In the genomic region with DNA sequence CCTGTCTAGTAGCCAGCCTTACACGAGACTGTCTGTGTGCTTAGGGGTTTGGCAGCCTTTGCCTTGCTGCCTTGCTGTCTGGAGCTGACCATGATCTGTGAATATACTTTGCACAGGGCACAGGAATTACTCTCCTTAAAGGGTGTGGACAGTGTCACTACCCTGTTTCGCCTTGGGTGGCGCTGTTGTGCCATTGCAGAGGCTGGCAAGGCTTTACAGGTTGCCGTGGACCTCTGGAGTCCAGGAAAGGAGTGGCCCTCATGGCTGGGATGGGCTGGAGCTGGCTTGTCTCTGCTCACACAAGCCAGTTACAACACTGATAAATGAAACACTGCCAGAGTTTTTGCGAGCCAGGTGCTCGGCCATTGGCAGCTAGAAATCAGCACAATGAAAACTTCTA, we compare ENCODE assay signal across 10 mouse cellular contexts.
DNase-seq lines count a peak whose midpoint lies in the region; ATAC-seq and TF ChIP-seq lines count a peak whose summit lies in the region.
"Had no signal": no experiment of that assay in that cellular context is flagged by ENCODE, and none has a peak within 500 bp of the region (broad histone marks: within the 10 kb centered on the region; RNA-seq: fewer than 3 reads in every experiment).

No protein-coding gene starts in this region.

- no peaks in the 10 kb centered on the region for H3K27me3 ChIP-seq in forebrain, embryonic 11.5 days (ENCODE audit: control insufficient read depth, insufficient read depth, low read length)
- no peaks in the 10 kb centered on the region for H3K27me3 ChIP-seq in forebrain, embryonic 12.5 days
- H3K27me3 ChIP-seq in thymus, adult 2 months (ENCODE audit: control insufficient read depth, insufficient read depth, low read length): no peaks in the 10 kb centered on the region
- H3K27me3 ChIP-seq: neural tube, embryonic 12.5 days had no signal

- peaks cover 2% of the 10 kb centered on the region; the same call in 1 of the 2 replicates for H3K4me1 ChIP-seq in forebrain, embryonic 11.5 days (replicated peaks; ENCODE audit: control insufficient read depth, insufficient read depth, low read length)
- peaks cover 9% of the 10 kb centered on the region for H3K4me1 ChIP-seq in forebrain, embryonic 12.5 days
- no peaks in the 10 kb centered on the region for H3K4me1 ChIP-seq in thymus, adult 2 months (replicated peaks; ENCODE audit: control insufficient read depth, insufficient read depth, low read length)
- H3K4me1 ChIP-seq: heart, embryonic 13.5 days; neural tube, embryonic 12.5 days had no signal

- no peak for TF ChIP-seq CTCF in thymus, adult 2 months (IDR thresholded peaks at IDR 0.05; ENCODE audit: borderline replicate concordance, control insufficient read depth, extremely low read depth, insufficient read depth, low read length, poor library complexity)

- H3K36me3 ChIP-seq in forebrain, embryonic 11.5 days (ENCODE audit: control insufficient read depth, insufficient read depth, low read length): no peaks in the 10 kb centered on the region
- no peaks in the 10 kb centered on the region for H3K36me3 ChIP-seq in forebrain, embryonic 12.5 days (replicated peaks)
- no peaks in the 10 kb centered on the region for H3K36me3 ChIP-seq in thymus, adult 2 months (ENCODE audit: control insufficient read depth, insufficient read depth, low read length)
- H3K36me3 ChIP-seq: heart, embryonic 13.5 days; neural tube, embryonic 12.5 days had no signal

- no peak for ATAC-seq in forebrain, embryonic 11.5 days (replicated peaks; ENCODE audit: low FRiP score)
- ATAC-seq in forebrain, embryonic 12.5 days (ENCODE audit: low FRiP score): no peak

- no peak overlapping the region for H3K27ac ChIP-seq in forebrain, embryonic 11.5 days (ENCODE audit: low read depth, low read length)
- no peak overlapping the region for H3K27ac ChIP-seq in forebrain, embryonic 12.5 days
- no peak overlapping the region for H3K27ac ChIP-seq in thymus, adult 2 months (ENCODE audit: control insufficient read depth, insufficient read depth, low read length)
- H3K27ac ChIP-seq: heart, embryonic 13.5 days; neural tube, embryonic 12.5 days had no signal

- 41% methylated on average over 6 of the region's 6 CpGs for whole genome bisulfite sequencing in forebrain, embryonic 11.5 days
- WGBS in forebrain, embryonic 12.5 days: 38% methylated on average over 6 of the region's 6 CpGs
- WGBS in thymus, adult 2 months: 51% methylated on average over 6 of the region's 6 CpGs

- no peak overlapping the region for H3K9ac ChIP-seq in forebrain, embryonic 11.5 days (ENCODE audit: low read length)
- no peak overlapping the region for H3K9ac ChIP-seq in forebrain, embryonic 12.5 days
- H3K9ac ChIP-seq: heart, embryonic 13.5 days; neural tube, embryonic 12.5 days had no signal

- peak; percentile 72 for DNase-seq in forebrain, embryonic 11.5 days (ENCODE audit: low spot score)
- peak; percentile 20 for DNase-seq in thymus, adult 2 months
- DNase-seq in thymus, adult 18-20 months: no peak
- DNase-seq in embryo, embryonic 10 days (ENCODE audit: low spot score): peak; percentile 78
- peak; percentile 58 for DNase-seq in kidney, postnatal 14 days
- DNase-seq in retina, embryonic 14.5 days (ENCODE audit: low spot score): peak; percentile 53
- DNase-seq in layer of hippocampus, adult 9-10 months (ENCODE audit: low spot score): no peak

- H3K4me2 ChIP-seq in forebrain, embryonic 11.5 days (ENCODE audit: low read depth, low read length, severe bottlenecking): no peak overlapping the region
- no peak overlapping the region for H3K4me2 ChIP-seq in forebrain, embryonic 12.5 days
- H3K4me2 ChIP-seq: heart, embryonic 13.5 days; neural tube, embryonic 12.5 days had no signal

- TF ChIP-seq POLR2A in thymus, adult 2 months (IDR thresholded peaks at IDR 0.05; ENCODE audit: control insufficient read depth, extremely low read depth, insufficient read depth, low read length, poor library complexity): no peak

- no peak overlapping the region for H3K4me3 ChIP-seq in forebrain, embryonic 11.5 days (ENCODE audit: low read depth, low read length)
- no peak overlapping the region for H3K4me3 ChIP-seq in forebrain, embryonic 12.5 days (replicated peaks)
- H3K4me3 ChIP-seq in thymus, adult 2 months (ENCODE audit: control insufficient read depth, insufficient read depth, low read length): no peak overlapping the region
- H3K4me3 ChIP-seq: heart, embryonic 13.5 days; neural tube, embryonic 12.5 days had no signal

- no peaks in the 10 kb centered on the region for H3K9me3 ChIP-seq in forebrain, embryonic 11.5 days (ENCODE audit: control insufficient read depth, low read length)
- H3K9me3 ChIP-seq in forebrain, embryonic 12.5 days: no peaks in the 10 kb centered on the region
- H3K9me3 ChIP-seq: heart, embryonic 13.5 days; neural tube, embryonic 12.5 days had no signal

Comparison
In these comparisons a context has a peak if more than half of its experiments do, and no peak if none do; other contexts are left out.
1. DNase-seq: peak in forebrain, embryonic 11.5 days (single experiment), thymus, adult 2 months (single experiment), embryo, embryonic 10 days (single experiment), kidney, postnatal 14 days (single experiment) and retina, embryonic 14.5 days (single experiment); none in thymus, adult 18-20 months (0 of 2) and layer of hippocampus, adult 9-10 months (single experiment).